Mouse (Mus musculus): Measurements from ENCODE around the gene Vps33b.

- no peak for TF ChIP-seq POLR2A (IDR thresholded peaks at IDR 0.05; ENCODE audit: low read depth, low read length)
- TF ChIP-seq CTCF (IDR thresholded peaks at IDR 0.05; ENCODE audit: borderline replicate concordance, insufficient read depth, low read length) = no peak
These were observed 354 bp downstream of the Vps33b start for GRCm38 (mm10) chr7:80269751-80270255.

Data from embryonic fibroblast, embryonic 13.5 days (primary cell).